Mouse (Mus musculus) adrenal gland, adult (tissue): ENCODE measurements at regions not wholly inside any gene's neighbourhood (a gene's known extent, or its start where the extent isn't known, plus 50 kb on each side); places are given as distances from the start of the nearest gene placed in this dataset.

ENCODE experiments used
- DNase-seq, 2 experiments: peaks; one replicate each; pipeline ENCODE4 v3.0.0; 2022 to 2023; ENCODE audit warnings: low spot score in 1 of 2; ENCODE audit not compliant: inconsistent age in 2 of 2

DNA sequence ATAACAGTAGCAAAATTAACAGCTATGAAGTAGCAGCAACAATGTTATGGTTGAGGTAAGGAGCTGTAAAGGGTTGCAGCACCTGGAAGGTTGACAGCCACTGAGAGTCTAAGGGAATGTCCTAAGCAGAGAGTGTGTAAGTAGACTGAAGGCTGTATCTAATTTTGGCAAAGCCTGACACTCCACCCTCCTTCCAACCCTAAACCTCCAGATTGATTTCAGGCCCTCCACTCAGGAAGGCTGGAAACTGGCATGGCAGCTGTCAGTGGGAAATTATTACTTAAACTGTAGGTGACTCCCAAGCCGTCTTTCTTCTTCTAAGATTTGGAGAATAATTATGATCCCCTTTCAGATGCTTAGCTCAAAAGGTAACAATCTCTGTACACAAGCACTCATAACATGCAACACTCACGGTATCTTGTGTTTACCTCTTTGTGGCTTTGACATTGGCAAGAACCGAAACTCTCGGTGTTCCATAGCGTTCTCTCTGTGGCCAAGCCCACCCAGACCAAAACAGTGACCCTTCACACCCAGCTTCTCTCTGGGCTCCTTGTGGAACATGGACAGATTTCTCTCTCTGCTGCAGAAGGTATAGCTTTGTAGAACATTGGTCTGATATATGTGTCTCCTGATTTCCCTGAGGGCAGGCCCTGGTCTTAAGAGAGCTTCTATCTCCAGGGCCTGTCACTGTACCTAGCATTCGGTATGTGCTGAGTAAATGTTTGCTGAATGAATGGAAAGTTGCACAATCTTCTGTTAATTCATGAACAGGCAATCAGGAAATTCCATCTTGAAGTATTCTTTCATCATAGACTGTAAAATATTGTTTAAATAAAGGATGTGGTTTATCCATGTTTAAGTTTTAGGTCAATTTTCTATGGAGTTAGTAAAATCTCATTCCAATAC lies 102.0 kb upstream of the Gm15217 start:
- no peak for DNase-seq

DNA sequence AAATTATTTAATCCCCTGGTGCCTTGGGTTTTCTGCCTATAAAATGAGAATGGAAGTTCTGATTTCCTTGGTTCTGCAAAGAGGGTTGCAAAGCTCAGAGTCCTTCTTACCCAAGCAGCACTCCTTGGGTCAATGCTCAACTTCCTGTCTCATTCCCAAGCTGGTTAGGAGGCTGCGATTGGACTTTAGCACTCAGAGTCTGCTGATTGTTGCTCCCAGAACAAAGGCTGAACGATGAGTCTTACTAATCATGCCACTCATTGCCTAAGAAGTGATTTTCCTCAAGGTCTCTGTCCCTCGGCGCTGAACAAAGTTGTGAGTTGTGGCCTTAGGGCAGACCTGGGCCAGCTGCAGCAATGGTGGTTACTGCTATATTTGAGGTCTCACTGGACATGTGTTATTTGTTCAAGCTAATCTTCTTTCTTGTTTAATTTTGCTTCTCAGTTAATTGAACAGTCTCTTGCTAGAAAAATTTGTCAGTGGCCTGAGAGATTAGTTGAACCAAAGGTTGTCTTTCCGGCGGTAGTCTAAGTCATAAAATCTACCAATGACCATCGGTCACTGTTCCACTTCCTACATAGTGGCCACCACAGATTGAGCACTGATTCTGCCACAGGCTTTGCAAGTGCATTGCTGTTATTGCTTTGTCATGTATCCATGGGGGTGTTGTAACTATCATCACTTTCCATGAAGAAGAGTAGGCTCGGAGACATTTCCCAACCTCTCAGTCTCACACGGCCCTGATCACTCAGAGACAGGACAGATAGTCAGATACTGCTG lies 101.2 kb upstream of the Gm15217 start:
- peak in 1 of 2 experiments; percentile 26 for DNase-seq

DNA sequence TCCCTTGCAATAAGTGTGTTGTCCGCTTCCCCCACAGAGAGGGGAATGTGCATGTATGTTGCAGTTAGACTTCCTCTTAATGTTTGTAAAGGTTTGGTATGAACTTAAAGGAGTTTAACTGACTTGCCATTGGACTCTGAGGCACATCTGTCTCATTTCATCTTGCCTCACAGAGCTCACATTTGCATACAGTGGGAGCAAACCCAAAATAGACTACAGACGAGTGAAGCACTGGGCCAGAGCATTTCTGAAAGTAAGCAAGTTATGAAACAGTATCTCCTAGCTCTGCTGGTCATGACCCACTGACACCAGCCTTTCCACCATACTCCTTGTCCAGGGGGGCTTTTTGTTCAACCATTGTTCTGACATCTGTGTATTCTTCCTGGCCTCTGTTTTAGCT lies 86.8 kb upstream of the Gm15217 start:
- DNase-seq, result no peak

DNA sequence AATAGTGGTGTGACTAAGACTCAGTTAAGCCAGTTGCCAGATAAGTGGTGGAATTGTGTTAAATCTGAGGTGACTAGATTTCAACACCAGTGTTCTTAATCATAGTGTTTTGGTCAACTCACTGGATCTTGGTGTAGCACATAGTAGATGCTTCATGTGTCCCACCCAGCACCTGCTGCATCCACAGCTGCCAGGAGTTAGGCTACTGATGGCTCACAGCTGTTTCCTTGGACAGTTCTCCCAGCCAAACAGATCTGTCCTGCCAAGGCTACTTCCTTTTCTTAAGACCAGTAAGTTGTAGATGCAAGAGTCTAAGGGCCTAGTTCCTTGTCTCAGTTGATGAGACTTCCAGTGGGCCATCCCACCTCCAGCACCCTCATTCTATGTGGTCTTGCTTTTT lies 82.9 kb upstream of the Gm15217 start:
- no peak for DNase-seq

DNA sequence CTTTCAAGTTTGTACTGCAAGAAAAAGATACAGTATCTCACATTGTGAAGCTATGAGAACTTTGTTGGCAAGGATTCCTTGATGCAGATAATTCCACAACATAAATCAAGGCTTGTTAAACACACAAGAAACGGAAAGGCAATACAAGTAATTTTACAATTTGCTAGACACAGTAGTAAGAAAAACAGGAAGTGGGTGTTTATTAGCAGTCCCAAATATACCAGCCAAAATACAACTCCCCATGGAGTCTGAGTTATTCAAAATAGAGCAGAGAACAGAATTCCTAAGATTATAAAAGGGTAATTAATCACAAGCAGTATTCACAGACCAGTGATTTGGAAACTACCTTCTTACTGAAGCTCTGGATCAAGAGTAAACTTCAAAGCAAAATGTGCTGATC lies 78.7 kb upstream of the Gm15217 start:
- no peak for DNase-seq

DNA sequence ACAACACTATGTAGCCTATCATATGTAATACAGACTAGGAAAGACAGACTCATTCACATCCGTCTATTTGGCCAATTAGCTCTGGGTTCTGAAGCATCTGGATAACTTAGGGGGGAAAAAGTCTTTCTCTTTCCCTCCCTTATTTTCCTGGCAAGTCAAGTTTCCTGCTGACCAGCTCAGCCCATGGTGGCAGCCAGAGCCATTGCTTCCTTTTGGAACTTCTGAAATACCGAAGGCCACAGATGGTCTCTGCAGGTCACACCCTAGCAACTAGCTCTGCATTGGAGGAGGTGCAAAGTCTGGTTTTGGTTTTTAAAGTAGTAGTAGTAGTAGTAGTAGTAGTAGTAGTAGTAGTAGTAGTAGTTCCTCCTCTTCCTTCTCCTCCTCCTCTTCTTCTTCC lies 76.6 kb upstream of the Gm15217 start:
- no peak for DNase-seq

DNA sequence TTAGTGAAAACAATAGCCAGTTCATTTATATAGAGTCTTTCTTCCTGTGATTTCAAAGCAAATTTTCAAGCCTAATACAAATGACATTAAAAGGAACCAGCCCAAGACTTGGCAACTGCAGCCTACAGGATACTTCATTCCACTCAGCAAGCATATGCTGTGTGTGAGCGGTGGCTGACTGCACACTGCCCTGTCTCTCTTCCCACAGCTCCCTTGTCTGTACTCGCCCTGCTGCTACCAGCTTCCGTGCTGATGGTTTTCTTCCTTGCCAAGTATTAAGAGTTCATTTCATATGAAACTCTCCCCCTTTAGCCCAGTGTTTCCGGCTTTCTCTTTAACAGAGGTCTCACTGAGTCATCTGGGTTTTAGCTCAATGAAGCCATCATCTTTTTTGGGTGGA lies 73.9 kb upstream of the Gm15217 start:
- no peak for DNase-seq

DNA sequence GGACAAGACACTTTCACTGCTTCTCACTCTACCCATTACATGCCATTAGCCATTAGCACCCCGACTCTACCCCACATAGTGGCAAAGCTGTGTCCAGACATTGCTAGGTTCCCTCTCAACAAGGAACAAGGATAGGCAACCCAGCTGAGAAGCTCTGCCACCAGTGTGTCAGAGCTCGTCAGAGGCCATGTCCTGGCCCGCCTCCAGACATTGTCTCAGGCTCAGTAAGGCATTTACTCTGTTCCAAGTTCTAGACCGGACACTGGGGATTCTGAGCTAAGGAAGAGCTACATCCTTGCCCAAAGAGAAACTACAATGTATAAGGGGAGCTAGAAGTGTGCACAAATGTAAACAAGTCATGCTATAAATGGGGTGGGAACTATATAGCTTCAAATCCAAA lies 66.2 kb upstream of the Gm15217 start:
- no peak for DNase-seq

DNA sequence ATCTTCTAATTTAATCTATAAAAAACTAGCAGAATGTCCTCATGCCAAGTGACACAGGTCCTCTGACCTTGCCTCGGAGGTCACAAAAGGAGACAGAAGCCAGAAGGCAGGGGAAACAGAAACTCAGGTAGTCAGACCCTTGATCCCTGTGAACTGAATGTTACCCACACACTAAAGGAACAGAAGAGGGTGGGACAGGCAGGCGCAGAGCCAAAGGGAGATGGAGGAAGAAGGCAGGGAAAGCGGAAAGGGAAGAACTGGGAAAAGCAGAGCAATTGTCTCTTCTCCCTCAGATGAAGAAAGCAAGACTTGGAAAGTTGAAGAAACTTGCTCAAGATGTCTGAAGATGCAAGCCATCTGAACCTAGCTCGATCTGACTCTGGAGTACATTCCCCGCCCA lies 62.7 kb upstream of the Gm15217 start:
- DNase-seq, result peak in 1 of 2 experiments; percentile 29

DNA sequence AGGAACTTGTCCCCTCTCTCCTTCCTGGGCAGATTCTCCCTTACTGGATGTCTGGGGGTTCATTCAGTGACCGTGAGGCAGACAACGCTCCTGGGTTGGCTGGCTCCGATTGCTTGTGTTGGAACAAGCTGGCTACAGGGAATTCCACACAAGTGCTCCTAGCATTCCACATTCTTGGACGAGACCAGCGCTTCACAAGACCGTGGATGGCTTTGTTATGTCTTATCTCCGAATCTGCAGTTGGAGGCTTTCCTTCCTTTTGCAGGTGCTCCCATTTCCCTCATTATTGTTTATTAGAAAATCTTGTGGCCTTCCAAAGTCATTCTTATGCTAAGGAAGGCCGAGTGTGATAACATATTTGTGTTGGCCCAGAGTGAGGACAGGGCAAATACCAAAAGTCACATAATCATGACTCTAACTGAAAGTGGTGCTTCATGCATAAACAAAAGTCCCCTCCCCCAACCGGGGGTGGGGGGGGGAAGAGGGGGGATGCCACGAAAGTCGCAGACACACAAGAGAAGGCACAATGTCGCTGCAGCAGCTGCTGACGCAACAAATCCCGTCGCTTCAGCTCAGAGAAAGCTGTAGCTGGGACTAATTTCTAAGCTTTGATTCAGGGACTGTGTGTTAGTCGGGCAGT lies 61.7 kb upstream of the Gm15217 start:
- peak in 1 of 2 experiments; percentile 28 for DNase-seq

DNA sequence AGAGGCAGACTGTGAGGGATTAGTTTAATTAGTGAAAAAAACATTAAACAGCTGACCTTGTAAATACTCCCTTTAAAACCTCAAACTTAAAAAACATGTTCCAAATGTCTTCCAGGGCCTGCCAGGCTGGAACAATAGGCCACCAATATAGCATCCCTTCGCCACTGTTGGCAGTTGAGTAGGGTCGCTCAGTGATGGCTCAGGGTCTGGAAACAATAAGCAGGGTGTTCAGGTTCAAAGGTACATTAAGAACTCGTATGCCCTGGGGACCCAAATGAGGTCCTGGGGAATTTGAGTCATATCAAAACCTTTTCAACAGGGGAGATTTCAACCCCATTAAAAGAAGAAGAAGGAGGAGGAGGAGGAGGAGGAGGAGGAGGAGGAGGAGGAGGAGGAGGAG lies 51.1 kb upstream of the Gm15217 start:
- no peak for DNase-seq
